Mouse (Mus musculus) brain, embryonic 18.5 days (tissue): ENCODE measurements around the gene Rfc5.
"Not testable (repeated sequence)": the region's sequence is repeated elsewhere in the genome, so short reads cannot be mapped to it uniquely, and the experiment has no call there.

Experiments
- DNase-seq: peaks from one replicate; pipeline ENCODE4 v3.0.0-alpha.2; 2012; ENCODE audit warnings: low read depth, low spot score

Rfc5 gene

GRCm38 (mm10) chr5:117348279-117348678 lies 40.6 kb downstream of the Rfc5 start:
- DNase-seq: no peak

GRCm38 (mm10) chr5:117347838-117348237 lies 41.0 kb downstream of the Rfc5 start:
- no peak for DNase-seq

DNA sequence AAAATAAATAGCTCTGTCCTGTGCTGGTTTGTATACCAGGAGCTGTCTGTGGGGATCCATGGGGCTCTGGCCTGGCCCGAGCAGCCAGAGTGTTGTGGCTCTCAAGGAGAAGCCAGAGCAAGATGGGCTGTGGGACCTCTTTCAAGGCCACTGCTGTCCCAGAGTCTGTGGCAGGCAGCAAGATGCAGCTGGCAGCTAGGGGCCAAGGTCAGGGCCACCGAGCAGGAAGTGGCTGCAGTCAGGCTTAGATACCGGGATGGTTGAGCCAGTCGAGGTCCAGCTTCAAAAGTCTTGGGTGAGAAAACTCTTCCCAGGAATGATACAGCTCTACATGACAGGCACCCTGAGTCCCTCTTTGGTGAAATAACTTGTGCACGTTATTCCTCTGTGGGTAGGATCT lies 41.8 kb downstream of the Rfc5 start:
- no peak for DNase-seq

- no peak for DNase-seq
Measured at GRCm38 (mm10) chr5:117346281-117346680, 42.6 kb downstream of the Rfc5 start.

GRCm38 (mm10) chr5:117345432-117345976 lies 43.3 kb downstream of the Rfc5 start:
- DNase-seq: no peak

- not testable (repeated sequence) for DNase-seq
Measured at GRCm38 (mm10) chr5:117344496-117344895, 44.4 kb downstream of the Rfc5 start.

DNA sequence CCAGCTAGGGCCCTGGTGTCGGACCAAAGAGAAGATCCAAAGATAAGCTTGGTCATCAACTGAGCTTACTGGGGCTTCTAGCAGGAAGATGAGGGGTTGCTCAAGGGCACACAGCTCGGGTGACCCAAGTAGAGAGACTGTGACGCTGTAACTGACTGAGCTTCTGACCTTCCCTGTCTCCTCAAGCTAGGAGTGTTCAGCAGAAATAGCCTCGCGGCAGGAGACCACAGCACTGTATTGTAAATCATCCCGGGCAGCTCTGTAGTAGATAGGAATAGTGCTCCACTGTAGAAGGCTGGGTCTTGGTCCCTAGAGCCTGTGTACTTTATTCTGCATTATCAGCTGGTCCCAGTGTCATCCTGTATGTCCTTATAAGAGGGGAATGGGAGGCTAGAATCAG lies 47.0 kb downstream of the Rfc5 start:
- no peak for DNase-seq

DNA sequence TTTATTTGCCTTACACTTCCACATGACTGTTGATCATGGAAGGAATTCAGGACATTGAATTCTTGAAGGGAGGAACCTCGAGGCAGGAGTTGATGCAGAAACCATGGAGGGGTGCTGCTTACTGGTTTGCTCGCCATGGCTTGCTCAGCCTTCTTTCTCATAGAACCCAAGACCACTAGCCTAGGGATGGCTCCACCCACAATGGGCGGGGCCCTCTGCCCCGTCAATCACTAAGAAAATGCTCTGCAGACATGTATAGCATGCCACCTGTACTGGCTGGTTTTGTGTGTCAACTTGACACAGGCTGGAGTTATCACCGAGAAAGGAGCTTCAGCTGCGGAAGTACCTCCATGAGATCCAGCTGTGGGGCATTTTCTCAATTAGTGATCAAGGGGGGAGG lies 48.8 kb downstream of the Rfc5 start:
- no peak for DNase-seq

- DNase-seq: no peak
Measured at GRCm38 (mm10) chr5:117338503-117338902, 50.3 kb downstream of the Rfc5 start.

GRCm38 (mm10) chr5:117337999-117338398 lies 50.8 kb downstream of the Rfc5 start:
- DNase-seq: no peak

GRCm38 (mm10) chr5:117330457-117330856 lies 58.4 kb downstream of the Rfc5 start:
- no peak for DNase-seq
